Mouse (Mus musculus) cortical plate, adult 2 months (tissue): ENCODE results near the gene Klhl26.

ENCODE experiments used
- CTCF ChIP-seq: fragments of 200-500 bp; IDR thresholded peaks from 2 replicates; pipeline ENCODE4 v1.5.1; 2011; ENCODE audit warnings: mild to moderate bottlenecking, control low read depth, low read length; ENCODE audit not compliant: insufficient read depth; ENCODE audit errors: extremely low read depth
- POLR2A ChIP-seq: fragments of 200-500 bp; IDR thresholded peaks from 2 replicates; pipeline ENCODE4 v1.6.1; 2011; ENCODE audit warnings: mild to moderate bottlenecking, low read length, control low read depth; ENCODE audit not compliant: insufficient read depth; ENCODE audit errors: extremely low read depth

- TF ChIP-seq CTCF: no peak
- TF ChIP-seq POLR2A: no peak
These were observed 658 bp upstream of the Klhl26 start for GRCm38 (mm10) chr8:70477269-70477982.
